Mouse (Mus musculus) MEL (cell line): Measurements from ENCODE around the gene Zfp276. TPM values are rescaled to one million over a fixed set of nuclear protein-coding genes. Genes with fewer than 3 reads are reported as not detected.

Source experiments
- DNase-seq: peaks from one replicate; pipeline ENCODE4 v3.0.0; 2011; ENCODE audit warnings: low read depth, low spot score
- H3K27ac ChIP-seq: 2 replicates; pipeline ENCODE4 v1.5.1; 2012; ENCODE audit warnings: low read depth, mild to moderate bottlenecking, control low read depth, low read length, moderate library complexity; ENCODE audit not compliant: control insufficient read depth
- H3K27me3 ChIP-seq, 2 experiments: fragments of 150-350 bp in 1 of 2; sonication (generic) in 1 of 2; 2 replicates each; pipeline ENCODE4 v1.6.1; 2012; ENCODE audit warnings: low read length in 2 of 2, mild to moderate bottlenecking in 2 of 2, improper control_type of control experiment in 1 of 2, moderate library complexity in 1 of 2; ENCODE audit not compliant: insufficient read depth in 2 of 2, control insufficient read depth in 1 of 2
- H3K36me3 ChIP-seq, 2 experiments: 2 replicates each; pipeline ENCODE4 v1.6.1; 2012 to 2014; ENCODE audit warnings: low read length in 2 of 2, improper control_type of control experiment in 1 of 2, inconsistent platforms in 1 of 2, mild to moderate bottlenecking in 1 of 2; ENCODE audit not compliant: insufficient read depth in 2 of 2, control insufficient read depth in 1 of 2
- H3K4me1 ChIP-seq, 2 experiments: fragments of 150-350 bp in 1 of 2; sonication (generic) in 1 of 2; 2 replicates each; pipeline ENCODE4 v1.6.1; 2012; ENCODE audit warnings: low read length in 2 of 2, improper control_type of control experiment in 1 of 2, mild to moderate bottlenecking in 1 of 2; ENCODE audit not compliant: insufficient read depth in 2 of 2, control insufficient read depth in 1 of 2
- H3K4me3 ChIP-seq, 2 experiments: fragments of 150-350 bp in 1 of 2; sonication (generic) in 1 of 2; 2 replicates each; pipeline ENCODE4 v1.5.1; 2012; ENCODE audit warnings: low read depth in 2 of 2, low read length in 2 of 2, mild to moderate bottlenecking in 2 of 2, moderate library complexity in 2 of 2, control low read depth in 1 of 2, improper control_type of control experiment in 1 of 2; ENCODE audit not compliant: control insufficient read depth in 1 of 2, insufficient read depth in 1 of 2
- H3K79me2 ChIP-seq: 2 replicates; pipeline ENCODE4 v1.6.1; 2012; ENCODE audit warnings: mild to moderate bottlenecking, low read length, moderate library complexity; ENCODE audit not compliant: control insufficient read depth, poor library complexity, insufficient read depth
- H3K9ac ChIP-seq: 2 replicates; pipeline ENCODE4 v1.6.1; 2012; ENCODE audit warnings: low read depth, mild to moderate bottlenecking, control low read depth, low read length, moderate library complexity; ENCODE audit not compliant: control insufficient read depth, poor library complexity, severe bottlenecking
- H3K9me3 ChIP-seq: fragments of 150-350 bp; sonication (generic); replicated peaks from 2 replicates; pipeline ENCODE4 v1.6.1; 2012; ENCODE audit warnings: mild to moderate bottlenecking, low read length, improper control_type of control experiment, moderate library complexity; ENCODE audit not compliant: insufficient read depth
- BHLHE40 ChIP-seq: IDR thresholded peaks from 2 replicates; pipeline ENCODE4 v1.6.1; 2012; ENCODE audit warnings: low read depth, mild to moderate bottlenecking, inconsistent platforms, low read length, improper control_type of control experiment, borderline replicate concordance
- E2F4 ChIP-seq: IDR thresholded peaks from 2 replicates; pipeline ENCODE4 v1.6.1; 2011; ENCODE audit warnings: low read depth, low read length, improper control_type of control experiment, borderline replicate concordance
- ELF1 ChIP-seq: IDR thresholded peaks from 2 replicates; pipeline ENCODE4 v1.6.1; 2014; ENCODE audit warnings: low read depth, mild to moderate bottlenecking, inconsistent platforms, low read length, improper control_type of control experiment, moderate library complexity
- EP300 ChIP-seq, 2 experiments: IDR thresholded peaks; 2 replicates each; pipeline ENCODE4 v1.6.1; 2011; ENCODE audit warnings: improper control_type of control experiment in 2 of 2, low read length in 2 of 2, low read depth in 1 of 2, mild to moderate bottlenecking in 1 of 2
- GABPA ChIP-seq: IDR thresholded peaks from 2 replicates; pipeline ENCODE4 v1.6.1; 2012; ENCODE audit warnings: low read depth, mild to moderate bottlenecking, inconsistent platforms, low read length, improper control_type of control experiment, moderate library complexity
- GATA1 ChIP-seq: IDR thresholded peaks from 2 replicates; pipeline ENCODE4 v1.6.1; 2011; ENCODE audit warnings: low read depth, low read length, improper control_type of control experiment
- KAT2A ChIP-seq: conservative IDR thresholded peaks from 2 replicates; pipeline ENCODE4 v1.6.1; 2012; ENCODE audit warnings: low read depth, low read length, improper control_type of control experiment, inconsistent platforms
- MAX ChIP-seq: IDR thresholded peaks from 2 replicates; pipeline ENCODE4 v1.6.1; 2011; ENCODE audit warnings: low read length, improper control_type of control experiment
- MAZ ChIP-seq: IDR thresholded peaks from 2 replicates; pipeline ENCODE4 v1.6.1; 2012; ENCODE audit warnings: low read depth, mild to moderate bottlenecking, inconsistent platforms, low read length, improper control_type of control experiment
- MYB ChIP-seq: IDR thresholded peaks from 2 replicates; pipeline ENCODE4 v1.6.1; 2011; ENCODE audit warnings: mild to moderate bottlenecking, low read depth, low read length, improper control_type of control experiment
- MYC ChIP-seq: IDR thresholded peaks from 2 replicates; pipeline ENCODE4 v1.6.1; 2011; ENCODE audit warnings: low read depth, mild to moderate bottlenecking, low read length, improper control_type of control experiment, moderate library complexity
- NRF1 ChIP-seq: IDR thresholded peaks from 2 replicates; pipeline ENCODE4 v1.6.1; 2014; ENCODE audit warnings: low read depth, mild to moderate bottlenecking, inconsistent platforms, low read length, improper control_type of control experiment, moderate library complexity; ENCODE audit not compliant: poor library complexity, insufficient read depth, severe bottlenecking
- RCOR1 ChIP-seq: IDR thresholded peaks from 2 replicates; pipeline ENCODE4 v1.6.1; 2012; ENCODE audit warnings: low read depth, mild to moderate bottlenecking, inconsistent platforms, low read length, improper control_type of control experiment
- SIN3A ChIP-seq: IDR thresholded peaks from 2 replicates; pipeline ENCODE4 v1.6.1; 2012; ENCODE audit warnings: low read length, improper control_type of control experiment, inconsistent platforms
- SMC3 ChIP-seq: IDR thresholded peaks from 2 replicates; pipeline ENCODE4 v1.6.1; 2011; ENCODE audit warnings: low read depth, low read length, improper control_type of control experiment
- TAL1 ChIP-seq: IDR thresholded peaks from 2 replicates; pipeline ENCODE4 v1.6.1; 2012; ENCODE audit warnings: mild to moderate bottlenecking, inconsistent platforms, low read length, moderate library complexity, mixed read lengths
- TBP ChIP-seq: IDR thresholded peaks from 2 replicates; pipeline ENCODE4 v1.8.0; 2011; ENCODE audit warnings: low read depth, low read length, improper control_type of control experiment
- TCF12 ChIP-seq: IDR thresholded peaks from 2 replicates; pipeline ENCODE4 v1.6.1; 2014; ENCODE audit warnings: low read depth, mild to moderate bottlenecking, inconsistent platforms, low read length, improper control_type of control experiment, moderate library complexity
- UBTF ChIP-seq: IDR thresholded peaks from 2 replicates; pipeline ENCODE4 v1.6.1; 2012; ENCODE audit warnings: low read depth, mild to moderate bottlenecking, inconsistent platforms, low read length, improper control_type of control experiment, moderate library complexity, borderline replicate concordance; ENCODE audit not compliant: insufficient read depth
- USF2 ChIP-seq, 2 experiments: IDR thresholded peaks; 2 replicates each; pipeline ENCODE4 v1.6.1; 2011 to 2012; ENCODE audit warnings: improper control_type of control experiment in 2 of 2, low read length in 2 of 2, borderline replicate concordance in 1 of 2, inconsistent platforms in 1 of 2, low read depth in 1 of 2, mild to moderate bottlenecking in 1 of 2; ENCODE audit not compliant: insufficient read depth in 1 of 2
- ZC3H11A ChIP-seq: IDR thresholded peaks from 2 replicates; pipeline ENCODE4 v1.6.1; 2012; ENCODE audit warnings: low read depth, mild to moderate bottlenecking, inconsistent platforms, low read length, improper control_type of control experiment
- ZKSCAN1 ChIP-seq: IDR thresholded peaks from 2 replicates; pipeline ENCODE4 v1.6.1; 2012; ENCODE audit warnings: low read depth, mild to moderate bottlenecking, inconsistent platforms, low read length, improper control_type of control experiment, moderate library complexity
- ZNF384 ChIP-seq: IDR thresholded peaks from 2 replicates; pipeline ENCODE4 v1.6.1; 2012; ENCODE audit warnings: low read depth, mild to moderate bottlenecking, inconsistent platforms, low read length, improper control_type of control experiment
- polyA plus RNA-seq, 2 experiments: library from polyadenylated mRNA; stranded (reverse) in 1 of 2; unstranded in 1 of 2; fragments of >175 nt in 1 of 2; fragments of >200 nt in 1 of 2; gene quantifications; 2 replicates each; pipeline versions ENCODE4 v1.2.1 to v1.2.4; 2012; ENCODE audit warnings: low replicate concordance in 2 of 2, low read depth in 1 of 2; ENCODE audit not compliant: insufficient read length in 2 of 2, insufficient read depth in 1 of 2, missing spikeins in 1 of 2
- total RNA-seq: library from RNA; depleted of rRNA; stranded (reverse); fragments of 300-350 nt; gene quantifications from 2 replicates; pipeline ENCODE4 v1.2.3, GENCODE M21; 2012

Zfp276 gene
- total and polyA plus RNA-seq, 3 experiments, result 16.0 to 19.2 TPM; not detected in 1

DNA sequence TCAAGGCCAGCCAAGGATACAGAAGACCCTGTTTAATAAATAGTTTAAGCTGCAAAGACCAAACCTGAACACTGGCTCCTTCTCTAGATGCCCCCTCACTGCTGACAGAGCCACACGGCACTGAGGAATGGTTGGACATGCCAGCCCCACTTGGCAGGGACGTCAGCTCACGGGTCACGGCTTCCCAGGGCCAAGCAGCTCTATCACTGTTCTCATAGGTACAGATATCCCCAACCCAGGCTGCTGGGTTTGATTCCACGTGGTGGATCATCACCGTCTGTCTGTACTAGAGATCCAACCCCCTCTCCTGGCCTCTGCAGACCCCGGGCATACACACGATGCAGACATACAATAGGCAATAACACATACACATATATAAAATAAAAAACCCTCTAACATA lies 36.7 kb downstream of the Zfp276 start:
- no peaks in the 10 kb centered on the region; a peak in 1 of 4 replicates for H3K36me3 ChIP-seq

DNA sequence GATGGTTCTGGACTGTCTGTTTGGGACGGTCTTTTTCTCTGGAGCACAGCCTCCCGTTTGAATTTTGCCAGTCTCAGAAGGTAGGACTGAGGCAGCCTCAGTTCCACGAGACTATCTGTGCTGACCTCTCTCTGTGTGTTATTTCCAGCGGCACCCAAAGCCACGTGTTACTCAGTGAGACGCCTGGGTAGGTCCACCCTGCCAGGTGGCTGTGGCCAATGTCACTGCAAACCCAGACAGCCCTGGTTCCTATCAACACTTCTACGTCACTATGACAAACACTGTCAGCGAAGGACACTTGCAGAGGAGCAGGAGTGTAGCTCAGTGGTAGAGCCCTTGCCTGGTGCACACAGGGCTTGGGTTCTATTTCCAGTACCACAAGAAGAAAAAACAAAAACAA lies 37.7 kb downstream of the Zfp276 start:
- H3K4me3 ChIP-seq, result no peak overlapping the region
- H3K4me1 ChIP-seq, result no peaks in the 10 kb centered on the region
- no peak for TF ChIP-seq TCF12
- no peak for TF ChIP-seq MAX
- no peak for TF ChIP-seq TBP
- TF ChIP-seq MYC, result no peak
- no peak for TF ChIP-seq E2F4
- TF ChIP-seq MAZ, result no peak
- TF ChIP-seq ZC3H11A, result no peak
- TF ChIP-seq SMC3, result no peak
- TF ChIP-seq GABPA, result no peak
- no peak for TF ChIP-seq USF2 (IDR thresholded peaks at IDR 0.05; ENCODE audit: borderline replicate concordance in 1 of 2, insufficient read depth in 1 of 2, low read depth in 1 of 2, low read length in 2 of 2)
- TF ChIP-seq UBTF, result no peak
- TF ChIP-seq ZNF384, result no peak
- no peak for TF ChIP-seq ZKSCAN1
- TF ChIP-seq MYB, result no peak
- TF ChIP-seq SIN3A, result no peak
- TF ChIP-seq BHLHE40, result no peak
- TF ChIP-seq KAT2A, result no peak
- H3K36me3 ChIP-seq, result no peaks in the 10 kb centered on the region; a peak in 1 of 4 replicates
- no peak overlapping the region for H3K9ac ChIP-seq
- no peak overlapping the region for H3K27ac ChIP-seq
- no peaks in the 10 kb centered on the region for H3K27me3 ChIP-seq
- H3K9me3 ChIP-seq, result no peaks in the 10 kb centered on the region
- H3K79me2 ChIP-seq, result no peaks in the 10 kb centered on the region
- no peak for DNase-seq

More for the DNA sequence above, 36.7 kb downstream of the Zfp276 start:
- no peak overlapping the region for H3K27ac ChIP-seq
- H3K4me1 ChIP-seq, result no peaks in the 10 kb centered on the region
- no peak overlapping the region for H3K9ac ChIP-seq
- DNase-seq, result no peak
- no peaks in the 10 kb centered on the region for H3K9me3 ChIP-seq
- H3K79me2 ChIP-seq, result no peaks in the 10 kb centered on the region
- no peaks in the 10 kb centered on the region for H3K27me3 ChIP-seq
- no peak for TF ChIP-seq GATA1
- no peak for TF ChIP-seq TAL1
- TF ChIP-seq KAT2A, result no peak
- TF ChIP-seq MYC, result no peak
- no peak for TF ChIP-seq EP300 (IDR thresholded peaks at IDR 0.05; ENCODE audit: low read depth in 1 of 2, low read length in 2 of 2)
- no peak for TF ChIP-seq TCF12
- TF ChIP-seq MAX, result no peak
- no peak for TF ChIP-seq UBTF
- TF ChIP-seq RCOR1, result no peak
- TF ChIP-seq NRF1, result no peak
- no peak for TF ChIP-seq ELF1
- no peak overlapping the region for H3K4me3 ChIP-seq
